Mouse (Mus musculus): ENCODE data around the gene Iqcf6. TPM values are rescaled to one million over a fixed set of nuclear protein-coding genes. Genes with fewer than 3 reads are reported as not detected.
"Not testable (repeated sequence)": the region's sequence is repeated elsewhere in the genome, so short reads cannot be mapped to it uniquely, and the experiment has no call there.

The Iqcf6 gene
- polyA plus RNA-seq (2015; fragmentation: Nextera tagmentation; extraction: Ambion mirVana), result not detected in 2 replicates

DNA sequence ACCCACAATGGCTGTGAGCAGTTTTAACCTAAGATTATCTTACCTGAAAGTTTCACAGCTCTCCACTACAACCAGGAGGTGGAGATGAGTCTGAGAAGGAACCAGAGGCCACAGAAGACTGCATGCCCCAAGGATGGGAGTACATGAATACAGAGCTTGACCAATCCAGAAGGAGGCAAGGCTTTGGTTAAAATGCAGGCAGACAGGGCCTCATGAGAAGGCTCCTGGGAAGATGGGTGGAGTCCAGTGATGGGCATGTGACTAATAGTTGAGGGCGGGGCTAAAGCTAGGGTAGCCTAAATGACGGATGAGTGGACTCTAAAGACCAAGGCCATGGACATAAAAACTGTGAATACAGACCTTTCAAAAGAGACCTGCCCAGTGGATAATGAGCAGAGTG, at the start of gene Iqcf6:
Iqcf6 (plus strand) TSS at position 301 of the 400 bp plus-strand sequence.
- Histone ChIP-seq H3K9me3 (replicated peaks) (no peaks in the 10 kb centered on the region), H3K27ac (replicated peaks) (no peak within 1 kb of the TSS), H3K4me3 (replicated peaks) (no peak within 1 kb of the TSS), H3K4me1 (no peaks in the 10 kb centered on the region), H3K27me3 (replicated peaks) (no peaks in the 10 kb centered on the region), H3K4me2 (no peak within 1 kb of the TSS), H3K36me3 (no peaks in the 10 kb centered on the region), H3K9ac (replicated peaks) (no peak within 1 kb of the TSS)
- no peak for ATAC-seq (ENCODE audit: low FRiP score)
- WGBS, result 82% methylated on average over 2 of the region's 2 CpGs

DNA sequence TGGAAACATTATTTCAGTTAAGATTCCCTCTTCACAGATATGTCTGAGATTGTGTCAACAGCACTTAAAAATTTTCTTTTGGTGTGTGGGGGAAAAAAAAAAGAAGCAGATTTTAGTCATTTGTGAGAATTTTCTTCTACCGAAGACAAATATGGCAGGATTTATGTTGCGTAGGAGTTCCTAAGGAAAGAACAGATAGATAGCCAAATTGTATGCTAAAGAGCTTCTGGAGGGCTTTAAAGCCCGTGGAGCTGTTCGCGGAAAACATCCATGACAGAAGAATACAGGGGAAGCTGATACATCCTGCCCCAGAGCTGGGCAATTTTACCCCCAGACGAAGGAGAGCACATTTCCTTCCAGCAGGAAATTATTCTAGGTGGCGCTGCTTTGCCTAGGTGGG, 46.4 kb upstream of the Iqcf6 start:
- Histone ChIP-seq H3K4me1 (no peaks in the 10 kb centered on the region), H3K36me3 (no peaks in the 10 kb centered on the region), H3K4me3 (replicated peaks) (no peak overlapping the region), H3K4me2 (no peak overlapping the region), H3K9ac (replicated peaks) (no peak overlapping the region), H3K9me3 (replicated peaks) (no peaks in the 10 kb centered on the region), H3K27me3 (replicated peaks) (no peaks in the 10 kb centered on the region), H3K27ac (replicated peaks) (no peak overlapping the region)
- ATAC-seq (ENCODE audit: low FRiP score), result no peak
- WGBS, result 87% methylated on average over 7 of the region's 7 CpGs

DNA sequence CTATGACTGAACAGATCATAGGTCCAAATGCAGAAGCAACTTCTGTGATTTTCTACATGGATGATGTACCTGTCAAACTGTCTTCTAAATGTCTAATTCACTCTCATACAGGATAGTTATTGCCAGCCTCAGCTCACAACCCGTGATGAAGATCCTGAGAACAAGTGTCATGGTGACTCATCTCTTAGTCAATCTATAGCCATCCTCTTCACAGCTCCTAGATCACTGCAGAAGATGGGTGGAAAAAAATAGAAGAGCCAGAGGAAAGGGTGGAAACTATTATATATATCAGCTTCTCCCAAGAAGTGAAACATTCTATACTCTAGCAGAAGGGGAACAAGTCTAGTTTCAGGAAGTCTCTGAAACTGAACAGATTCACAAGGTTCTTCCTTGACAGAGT, 43.8 kb upstream of the Iqcf6 start:
- no peaks in the 10 kb centered on the region for H3K9me3 ChIP-seq (replicated peaks)
- no peak overlapping the region for H3K4me2 ChIP-seq
- no peaks in the 10 kb centered on the region for H3K36me3 ChIP-seq
- no peak overlapping the region for H3K9ac ChIP-seq (replicated peaks)
- H3K27ac ChIP-seq (replicated peaks), result no peak overlapping the region
- 82% methylated on average over 1 of the region's 1 CpGs for WGBS
- no peaks in the 10 kb centered on the region for H3K27me3 ChIP-seq (replicated peaks)
- no peaks in the 10 kb centered on the region for H3K4me1 ChIP-seq
- no peak for ATAC-seq (ENCODE audit: low FRiP score)
- H3K4me3 ChIP-seq (replicated peaks), result no peak overlapping the region

DNA sequence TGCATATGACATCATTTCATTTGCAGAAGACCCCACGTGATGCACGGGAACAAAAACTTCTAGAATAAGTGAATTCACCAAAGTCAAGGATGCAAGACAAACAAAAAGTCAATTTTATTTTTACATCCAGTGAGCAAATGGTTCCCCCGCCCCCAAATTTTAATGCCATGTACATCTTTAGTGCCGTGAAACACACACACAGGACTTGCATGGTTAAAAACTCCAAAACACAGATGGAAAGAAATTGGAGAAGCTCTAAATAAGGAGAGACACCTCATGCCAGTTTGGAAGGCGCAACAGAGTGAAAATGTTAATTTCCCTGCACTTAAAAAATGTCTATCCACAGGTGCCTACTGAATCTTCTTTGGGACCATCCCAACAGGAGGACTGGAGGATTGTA, 34.2 kb upstream of the Iqcf6 start:
- 0 out of 2 replicates have a peak, but pooled peaks cover 4% of the 10 kb centered on the region for H3K4me1 ChIP-seq
- no peak overlapping the region for H3K4me2 ChIP-seq
- 90% methylated on average over 5 of the region's 5 CpGs for WGBS
- no peak overlapping the region for H3K27ac ChIP-seq (replicated peaks)
- H3K9ac ChIP-seq (replicated peaks), result no peak overlapping the region
- no peaks in the 10 kb centered on the region for H3K36me3 ChIP-seq
- no peaks in the 10 kb centered on the region for H3K9me3 ChIP-seq (replicated peaks)
- H3K27me3 ChIP-seq (replicated peaks), result no peaks in the 10 kb centered on the region
- no peak for ATAC-seq (ENCODE audit: low FRiP score)
- H3K4me3 ChIP-seq (replicated peaks), result no peak overlapping the region

DNA sequence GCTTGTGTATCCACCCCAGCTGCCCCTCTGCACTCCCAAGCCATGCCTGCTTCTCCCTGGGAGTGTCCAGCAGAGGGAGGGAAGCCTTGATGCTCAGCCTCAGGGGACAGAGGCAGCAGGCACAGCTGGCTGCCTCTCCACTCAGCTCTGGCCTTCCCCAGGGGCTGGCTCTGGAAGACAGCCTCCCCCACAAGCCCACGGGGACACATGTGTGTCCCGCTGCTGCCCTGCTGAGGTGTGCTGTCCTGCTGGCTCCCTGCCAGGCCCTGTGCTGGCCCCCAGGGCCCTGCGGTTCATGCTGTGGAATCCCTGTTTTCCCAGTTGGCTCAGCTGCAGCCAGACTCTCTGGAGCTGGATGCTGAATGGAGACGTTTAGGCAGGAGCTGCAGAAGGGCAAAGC, 31.0 kb upstream of the Iqcf6 start:
- H3K4me1 ChIP-seq; H3K4me3 ChIP-seq (replicated peaks); H3K4me2 ChIP-seq; H3K9me3 ChIP-seq (replicated peaks); H3K36me3 ChIP-seq; ATAC-seq (ENCODE audit: low FRiP score); H3K27ac ChIP-seq (replicated peaks); H3K27me3 ChIP-seq (replicated peaks); H3K9ac ChIP-seq (replicated peaks): not testable (repeated sequence)
- WGBS, result 24% methylated on average over 4 of the region's 4 CpGs

DNA sequence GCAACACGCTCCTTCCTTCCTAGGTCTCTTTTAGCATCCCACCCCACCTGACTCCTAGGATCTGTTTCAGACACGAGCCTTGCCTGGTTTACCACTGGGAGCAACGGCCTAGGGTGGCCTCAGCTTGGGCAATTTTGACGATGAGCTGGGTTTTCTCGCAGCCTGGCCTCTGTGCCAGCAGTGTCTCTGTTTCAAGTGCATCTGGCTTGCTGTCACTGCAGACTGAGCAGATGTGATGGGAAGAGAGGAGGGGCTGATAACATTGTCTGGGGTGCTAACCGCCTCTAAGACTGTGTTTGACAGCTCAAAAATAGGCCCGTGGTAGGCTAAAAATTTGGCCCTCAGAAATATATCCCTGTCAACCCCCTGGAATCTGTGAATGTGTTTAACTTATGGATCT, 30.5 kb upstream of the Iqcf6 start:
- WGBS, result 69% methylated on average over 7 of the region's 7 CpGs
- 0 out of 2 replicates have a peak, but pooled peaks cover 4% of the 10 kb centered on the region for H3K4me1 ChIP-seq
- no peak overlapping the region for H3K9ac ChIP-seq (replicated peaks)

DNA sequence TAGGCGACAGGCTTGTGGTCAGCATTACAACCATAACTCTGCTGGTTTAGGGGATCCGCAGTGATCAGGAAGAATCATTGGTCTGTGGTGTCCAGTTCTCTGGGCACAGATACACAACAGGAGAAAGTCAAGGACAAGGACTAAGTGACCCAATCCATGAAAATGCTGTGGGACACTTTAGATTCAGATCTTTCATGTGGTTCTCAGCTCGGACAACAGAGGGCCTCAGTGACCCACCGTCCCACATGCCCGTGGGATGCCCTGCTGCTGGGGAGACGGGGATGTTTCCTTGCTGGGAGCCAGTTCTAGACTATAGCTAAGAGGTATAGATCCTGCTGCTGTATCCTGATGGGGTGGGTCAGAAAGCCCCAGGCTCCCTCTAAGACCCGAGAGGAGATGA, 27.9 kb upstream of the Iqcf6 start:
- H3K9ac ChIP-seq (replicated peaks), result no peak overlapping the region
- no peak overlapping the region for H3K4me3 ChIP-seq (replicated peaks)
- H3K4me2 ChIP-seq, result no peak overlapping the region
- no peak for ATAC-seq (ENCODE audit: low FRiP score)
- 0 out of 2 replicates have a peak, but pooled peaks cover 4% of the 10 kb centered on the region for H3K4me1 ChIP-seq
- 41% methylated on average over 7 of the region's 7 CpGs for WGBS
- H3K9me3 ChIP-seq (replicated peaks), result no peaks in the 10 kb centered on the region
- no peak overlapping the region for H3K27ac ChIP-seq (replicated peaks)
- no peaks in the 10 kb centered on the region for H3K36me3 ChIP-seq
- no peaks in the 10 kb centered on the region for H3K27me3 ChIP-seq (replicated peaks)

More for the DNA sequence above, 30.5 kb upstream of the Iqcf6 start:
- no peak overlapping the region for H3K4me2 ChIP-seq
- H3K27me3 ChIP-seq (replicated peaks), result no peaks in the 10 kb centered on the region
- H3K27ac ChIP-seq (replicated peaks), result no peak overlapping the region
- H3K4me3 ChIP-seq (replicated peaks), result no peak overlapping the region
- H3K36me3 ChIP-seq, result no peaks in the 10 kb centered on the region
- no peak for ATAC-seq (ENCODE audit: low FRiP score)
- H3K9me3 ChIP-seq (replicated peaks), result no peaks in the 10 kb centered on the region

DNA sequence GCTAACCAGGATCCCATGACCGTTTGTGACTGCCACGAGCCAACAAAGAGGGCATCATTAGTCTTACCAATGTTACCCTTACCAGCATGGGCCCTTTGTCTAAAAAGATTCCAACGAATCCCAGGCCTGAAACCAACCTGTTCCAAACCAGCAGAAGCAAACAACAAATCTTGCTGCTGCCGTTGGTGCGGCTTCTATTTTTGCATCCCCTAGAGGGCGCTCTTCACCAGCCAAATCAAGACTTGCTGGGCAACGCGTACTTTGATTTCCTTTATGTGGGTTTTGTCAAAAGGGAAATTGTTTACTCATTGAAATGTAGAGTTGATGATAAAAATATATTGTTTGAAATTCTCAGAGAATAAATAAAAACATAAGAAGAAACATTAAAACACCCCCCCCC, 25.8 kb upstream of the Iqcf6 start:
- Histone ChIP-seq H3K4me3 (replicated peaks) (no peak overlapping the region), H3K27me3 (replicated peaks) (no peaks in the 10 kb centered on the region), H3K4me1 (0 out of 2 replicates have a peak, but pooled peaks cover 3% of the 10 kb centered on the region), H3K9ac (replicated peaks) (no peak overlapping the region), H3K9me3 (replicated peaks) (no peaks in the 10 kb centered on the region), H3K27ac (replicated peaks) (no peak overlapping the region), H3K36me3 (no peaks in the 10 kb centered on the region), H3K4me2 (no peak overlapping the region)
- WGBS, result 22% methylated on average over 8 of the region's 8 CpGs
- ATAC-seq (ENCODE audit: low FRiP score), result no peak

DNA sequence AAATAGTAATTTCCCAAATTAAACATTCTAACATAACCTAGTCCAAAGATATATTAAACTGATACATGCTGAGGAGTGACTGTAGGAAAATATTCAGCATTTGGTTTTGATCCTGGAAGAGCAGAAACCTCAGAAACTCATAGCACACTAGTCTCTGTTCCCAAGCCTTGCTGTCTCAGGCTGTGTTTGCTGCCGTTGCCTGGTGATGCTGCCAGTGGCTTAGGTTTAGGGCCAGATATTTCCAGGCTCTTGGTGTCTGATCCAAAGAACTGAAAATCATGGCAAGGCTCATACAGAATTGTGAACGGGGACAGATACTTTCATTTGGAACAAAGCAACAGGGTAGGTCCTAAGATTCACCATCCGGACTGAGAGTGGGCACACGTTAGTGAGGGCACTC, 15.7 kb upstream of the Iqcf6 start:
- Histone ChIP-seq H3K4me1 (no peaks in the 10 kb centered on the region), H3K9ac (replicated peaks) (no peak overlapping the region), H3K27ac (replicated peaks) (no peak overlapping the region), H3K4me2 (no peak overlapping the region), H3K27me3 (replicated peaks) (no peaks in the 10 kb centered on the region), H3K9me3 (replicated peaks) (no peaks in the 10 kb centered on the region), H3K36me3 (no peaks in the 10 kb centered on the region), H3K4me3 (replicated peaks) (no peak overlapping the region)
- WGBS, result 85% methylated on average over 4 of the region's 4 CpGs
- ATAC-seq (ENCODE audit: low FRiP score), result no peak

DNA sequence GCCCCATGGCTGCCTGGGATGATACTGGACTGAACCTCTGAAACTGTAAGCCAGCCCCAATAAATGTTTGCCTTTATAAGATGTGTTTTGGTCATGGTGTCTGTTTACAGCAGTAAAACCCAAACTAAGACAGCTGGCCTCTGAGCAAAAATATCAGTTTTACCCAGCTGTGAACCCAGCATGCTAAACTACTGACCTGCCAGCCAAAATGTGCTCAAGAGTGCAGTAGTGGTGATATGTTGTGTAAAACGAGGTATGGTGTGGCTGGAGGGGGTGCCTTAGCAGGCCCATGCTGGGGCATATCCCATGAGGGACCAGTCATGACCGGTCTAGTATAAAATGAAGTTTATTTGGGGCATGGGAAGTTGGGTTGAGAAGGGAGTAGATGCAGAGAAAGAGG, 12.4 kb upstream of the Iqcf6 start:
- ATAC-seq (ENCODE audit: low FRiP score), result no peak
- 65% methylated on average over 2 of the region's 2 CpGs for WGBS
- no peaks in the 10 kb centered on the region for H3K9me3 ChIP-seq (replicated peaks)
- H3K27me3 ChIP-seq (replicated peaks), result no peaks in the 10 kb centered on the region
- H3K4me1 ChIP-seq, result no peaks in the 10 kb centered on the region
- H3K9ac ChIP-seq (replicated peaks), result no peak overlapping the region
- H3K36me3 ChIP-seq, result no peaks in the 10 kb centered on the region
- no peak overlapping the region for H3K4me2 ChIP-seq
- no peak overlapping the region for H3K27ac ChIP-seq (replicated peaks)
- no peak overlapping the region for H3K4me3 ChIP-seq (replicated peaks)

DNA sequence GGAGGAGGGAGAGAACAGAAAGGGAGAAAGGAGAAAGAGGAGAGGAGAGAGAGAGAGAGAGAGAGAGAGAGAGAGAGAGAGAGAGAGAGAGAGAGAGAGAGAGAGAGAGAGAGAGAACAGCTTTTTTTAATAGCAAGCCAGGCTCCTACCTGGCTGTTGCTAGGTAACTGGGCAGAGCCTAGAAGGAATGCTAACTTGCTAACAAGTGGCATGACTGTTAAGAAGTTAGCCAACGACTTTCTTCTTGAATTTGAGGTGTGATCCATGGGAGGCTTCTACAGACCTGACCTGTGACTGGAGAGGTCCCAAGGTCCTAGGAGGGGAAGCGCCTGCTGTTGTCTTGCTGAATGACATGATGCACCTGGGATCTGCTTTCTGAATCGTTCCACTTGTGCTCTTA, 11.8 kb upstream of the Iqcf6 start:
- Histone ChIP-seq H3K9ac (replicated peaks) (no peak overlapping the region), H3K27ac (replicated peaks) (no peak overlapping the region)
- WGBS, result 53% methylated on average over 3 of the region's 3 CpGs

DNA sequence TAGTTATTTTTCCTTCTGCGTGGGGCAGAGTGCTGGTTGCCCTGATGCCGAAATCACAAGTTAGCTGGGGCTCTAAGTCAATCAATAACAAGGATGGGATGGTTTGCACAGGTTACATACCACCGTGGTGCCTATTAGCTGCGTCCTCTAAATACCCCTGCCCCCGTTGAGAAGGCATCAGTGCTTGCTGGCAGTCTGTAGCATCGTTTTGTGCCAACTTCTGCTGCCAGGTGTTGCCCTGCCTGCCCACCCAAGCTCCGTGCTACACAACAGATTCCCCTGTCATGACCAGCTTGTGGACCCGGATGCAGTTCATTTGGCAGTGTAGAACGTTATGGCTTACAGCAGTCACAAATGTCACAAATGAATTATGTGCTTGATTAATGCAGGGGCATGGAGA, 10.1 kb upstream of the Iqcf6 start:
- Histone ChIP-seq H3K4me2 (no peak overlapping the region), H3K9ac (replicated peaks) (no peak overlapping the region), H3K27me3 (replicated peaks) (no peaks in the 10 kb centered on the region), H3K4me3 (replicated peaks) (no peak overlapping the region), H3K9me3 (replicated peaks) (peaks cover 6% of the 10 kb centered on the region; the same call in 1 of the 2 replicates), H3K4me1 (no peaks in the 10 kb centered on the region), H3K36me3 (no peaks in the 10 kb centered on the region), H3K27ac (replicated peaks) (no peak overlapping the region)
- ATAC-seq (ENCODE audit: low FRiP score), result no peak
- 82% methylated on average over 9 of the region's 9 CpGs for WGBS

More for the DNA sequence above, 11.8 kb upstream of the Iqcf6 start:
- Histone ChIP-seq H3K4me1 (no peaks in the 10 kb centered on the region), H3K27me3 (replicated peaks) (no peaks in the 10 kb centered on the region), H3K9me3 (replicated peaks) (peaks cover 6% of the 10 kb centered on the region; the same call in 1 of the 2 replicates), H3K4me2 (no peak overlapping the region), H3K36me3 (no peaks in the 10 kb centered on the region), H3K4me3 (replicated peaks) (no peak overlapping the region)
- no peak for ATAC-seq (ENCODE audit: low FRiP score)

DNA sequence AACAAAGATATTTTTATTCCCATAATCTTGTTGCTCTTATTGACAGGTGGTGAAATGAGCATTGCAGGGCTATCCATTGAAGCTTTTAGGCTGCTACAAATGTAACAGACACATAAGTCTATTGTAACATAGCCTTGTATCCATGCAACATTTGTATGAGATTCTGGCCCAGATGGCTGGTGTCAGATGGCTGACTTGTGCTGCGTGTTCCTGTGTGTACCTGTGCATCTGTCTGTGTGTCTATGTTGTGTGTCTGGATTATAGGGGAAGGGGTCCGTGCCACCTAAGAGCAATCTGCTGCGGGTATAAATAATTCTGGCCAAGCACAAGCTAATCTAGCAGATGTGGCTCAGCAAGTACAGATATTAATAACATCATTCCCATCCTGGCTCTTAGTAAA, 8.9 kb upstream of the Iqcf6 start:
- H3K9me3 ChIP-seq (replicated peaks), result peaks cover 6% of the 10 kb centered on the region; the same call in 1 of the 2 replicates
- no peak overlapping the region for H3K4me2 ChIP-seq
- WGBS, result 84% methylated on average over 3 of the region's 3 CpGs
- H3K27ac ChIP-seq (replicated peaks), result no peak overlapping the region
- no peaks in the 10 kb centered on the region for H3K27me3 ChIP-seq (replicated peaks)
- no peaks in the 10 kb centered on the region for H3K4me1 ChIP-seq
- H3K9ac ChIP-seq (replicated peaks), result no peak overlapping the region
- ATAC-seq (ENCODE audit: low FRiP score), result no peak
- H3K4me3 ChIP-seq (replicated peaks), result no peak overlapping the region
- no peaks in the 10 kb centered on the region for H3K36me3 ChIP-seq
